Mouse (Mus musculus) telencephalon, adult 2 months (tissue): ENCODE measurements at regions not wholly inside any gene's neighbourhood (a gene's known extent, or its start where the extent isn't known, plus 50 kb on each side); places are given as distances from the start of the nearest gene placed in this dataset.

Experiments
- DNase-seq: peaks from one replicate; pipeline ENCODE4 v3.0.0-alpha.2; 2011; ENCODE audit warnings: low read depth, low spot score

DNA sequence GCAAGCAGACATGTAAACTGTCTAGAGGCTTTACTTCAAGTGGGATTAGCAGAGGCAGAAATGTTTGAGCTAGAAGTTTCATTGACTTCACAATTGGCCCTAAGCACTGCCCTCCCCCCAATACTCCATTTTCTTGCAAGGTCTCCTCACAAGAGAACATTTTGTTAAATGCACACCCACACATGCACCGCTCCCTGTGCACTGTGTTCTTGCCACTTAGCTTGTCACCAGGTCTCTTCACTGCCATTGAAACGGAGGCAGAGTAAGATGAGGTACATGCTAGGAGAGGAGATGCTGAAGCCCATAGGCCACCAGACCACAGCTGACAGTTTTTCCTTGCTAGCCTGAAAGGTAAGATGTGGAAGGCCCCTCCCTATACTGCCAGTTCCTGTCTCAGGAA is 53.0 kb upstream of the Lars2 start:
- DNase-seq, result peak; percentile 43
